Mouse (Mus musculus): ENCODE results near the gene Tmem239. TPM values are rescaled to one million over a fixed set of nuclear protein-coding genes. Genes with fewer than 3 reads are reported as not detected.

The Tmem239 gene
- polyA plus RNA-seq, 1 experiment from 2014 or later: 0.15 TPM

- ATAC-seq (ENCODE audit: insufficient number of reproducible peaks, low FRiP score, low TSS enrichment, low read depth): no peak
- no peak overlapping the region for H3K9ac ChIP-seq
- WGBS: 84% methylated on average over 11 of the region's 11 CpGs
Observed at GRCm38 (mm10) chr2:130390993-130391625, 15.2 kb upstream of the Tmem239 start.

GRCm38 (mm10) chr2:130392836-130393235, 13.4 kb upstream of the Tmem239 start:
- no peak for ATAC-seq (ENCODE audit: insufficient number of reproducible peaks, low FRiP score, low TSS enrichment, low read depth)
- Histone ChIP-seq H3K27ac (no peak overlapping the region), H3K4me2 (no peak overlapping the region), H3K9ac (no peak overlapping the region), H3K4me1 (peaks cover 21% of the 10 kb centered on the region), H3K27me3 (no peaks in the 10 kb centered on the region), H3K4me3 (no peak overlapping the region), H3K9me3 (no peaks in the 10 kb centered on the region), H3K36me3 (peaks cover 54% of the 10 kb centered on the region)
- 83% methylated on average over 3 of the region's 3 CpGs for WGBS

More at GRCm38 (mm10) chr2:130390993-130391625, 15.2 kb upstream of the Tmem239 start:
- Histone ChIP-seq H3K9me3 (no peaks in the 10 kb centered on the region), H3K36me3 (peaks cover 54% of the 10 kb centered on the region), H3K4me1 (peaks cover 3% of the 10 kb centered on the region), H3K4me2 (no peak overlapping the region), H3K27me3 (no peaks in the 10 kb centered on the region), H3K27ac (no peak overlapping the region), H3K4me3 (no peak overlapping the region)

DNA sequence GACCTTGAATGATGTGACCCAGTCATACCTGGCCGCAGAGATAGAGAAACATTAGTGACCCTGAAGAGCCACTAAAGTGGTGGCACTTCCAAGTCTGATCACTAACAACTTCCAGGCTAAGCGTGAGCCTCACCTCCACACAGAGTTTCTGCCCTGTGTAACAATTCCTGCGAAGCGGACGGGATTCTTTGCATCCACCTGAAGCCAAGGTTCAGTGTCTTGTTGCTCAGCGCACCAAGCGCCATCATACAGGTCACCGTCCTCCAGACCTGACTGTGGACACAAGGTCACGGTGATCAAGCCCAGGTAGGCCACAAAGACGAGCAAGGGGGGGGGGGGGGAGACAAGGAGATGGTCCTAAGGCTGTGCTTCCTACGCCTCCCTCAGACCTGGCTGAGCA, 10.6 kb upstream of the Tmem239 start:
- H3K27me3 ChIP-seq: no peaks in the 10 kb centered on the region
- H3K4me2 ChIP-seq: no peak overlapping the region
- H3K27ac ChIP-seq: no peak overlapping the region
- peaks cover 48% of the 10 kb centered on the region for H3K36me3 ChIP-seq
- no peaks in the 10 kb centered on the region for H3K9me3 ChIP-seq
- ATAC-seq (ENCODE audit: insufficient number of reproducible peaks, low FRiP score, low TSS enrichment, low read depth): no peak
- WGBS: 95% methylated on average over 11 of the region's 11 CpGs
- H3K4me3 ChIP-seq: no peak overlapping the region
- peaks cover 27% of the 10 kb centered on the region for H3K4me1 ChIP-seq
- H3K9ac ChIP-seq: 0 out of 2 replicates have a peak overlapping the region, but pooled peaks have one; percentile 7

- peak within 1 kb of the TSS; percentile 92 for H3K4me2 ChIP-seq
Observed at GRCm38 (mm10) chr2:130397186-130397985, 8.9 kb upstream of the Tmem239 start, which contains the start of gene Cpxm1. TSS of gene Cpxm1 (minus strand) at chr2:130397574.

DNA sequence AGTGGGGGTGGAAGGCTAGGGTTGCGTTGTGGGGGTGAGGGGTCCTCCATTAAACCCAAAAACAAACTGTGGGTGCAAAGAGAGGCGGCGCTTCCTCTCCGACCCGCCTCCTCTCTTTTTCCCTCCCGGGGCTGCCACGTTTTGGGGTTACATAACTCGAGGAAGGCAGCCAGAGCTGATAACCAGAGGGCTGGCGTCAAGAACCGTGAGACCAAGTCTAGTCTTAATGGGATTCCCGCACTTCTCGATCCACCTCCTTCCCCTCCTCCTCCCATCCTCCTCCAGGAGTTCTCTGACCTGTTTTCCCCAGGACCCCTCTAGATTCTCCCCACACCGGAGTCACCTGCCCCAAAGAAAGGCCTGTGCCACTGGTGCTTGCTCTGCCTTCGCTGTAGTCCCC, 8.2 kb upstream of the Tmem239 start:
- 11% methylated on average over 14 of the region's 14 CpGs for WGBS

More at GRCm38 (mm10) chr2:130397186-130397985, 8.9 kb upstream of the Tmem239 start, which contains the start of gene Cpxm1:
- Histone ChIP-seq H3K9ac (peak within 1 kb of the TSS; percentile 75), H3K27me3 (no peaks in the 10 kb centered on the region), H3K4me3 (peak within 1 kb of the TSS; percentile 72), H3K27ac (peak within 1 kb of the TSS; percentile 90), H3K9me3 (no peaks in the 10 kb centered on the region), H3K36me3 (peaks cover 33% of the 10 kb centered on the region), H3K4me1 (peaks cover 27% of the 10 kb centered on the region)
- ATAC-seq (ENCODE audit: insufficient number of reproducible peaks, low FRiP score, low TSS enrichment, low read depth): peak; percentile 86
- under 1% methylated on average over 43 of the region's 53 CpGs for WGBS

DNA sequence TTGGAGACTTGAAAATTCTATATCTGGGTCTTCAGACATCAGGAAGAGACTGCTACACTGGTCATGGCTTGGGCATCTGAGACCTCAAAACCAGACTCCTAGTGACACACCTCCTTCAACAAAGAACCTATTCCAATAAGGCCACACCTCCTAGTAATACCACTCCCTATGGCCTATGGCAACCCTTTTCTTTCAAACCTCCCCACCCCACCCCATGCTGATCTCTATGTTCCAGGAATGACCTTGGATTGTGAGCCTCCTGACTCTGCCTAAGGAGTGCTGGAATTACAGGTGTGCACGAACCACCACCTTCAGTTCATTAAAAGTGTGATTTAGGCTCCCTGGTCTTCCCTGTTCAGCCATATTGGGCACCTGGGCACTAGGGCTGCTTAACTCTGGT, 6.2 kb upstream of the Tmem239 start:
- 86% methylated on average over 1 of the region's 1 CpGs for WGBS
- H3K4me3 ChIP-seq: no peak overlapping the region

More for the DNA sequence above, 8.2 kb upstream of the Tmem239 start:
- peaks cover 27% of the 10 kb centered on the region for H3K4me1 ChIP-seq
- H3K4me2 ChIP-seq: peak overlapping the region; percentile 92
- H3K36me3 ChIP-seq: peaks cover 26% of the 10 kb centered on the region
- no peak for ATAC-seq (ENCODE audit: insufficient number of reproducible peaks, low FRiP score, low TSS enrichment, low read depth)
- H3K4me3 ChIP-seq: peak overlapping the region; percentile 72
- no peaks in the 10 kb centered on the region for H3K9me3 ChIP-seq
- no peaks in the 10 kb centered on the region for H3K27me3 ChIP-seq
- H3K9ac ChIP-seq: peak overlapping the region; percentile 75
- H3K27ac ChIP-seq: peak overlapping the region; percentile 90

GRCm38 (mm10) chr2:130401891-130402290, 4.4 kb upstream of the Tmem239 start:
- ATAC-seq (ENCODE audit: insufficient number of reproducible peaks, low FRiP score, low TSS enrichment, low read depth): no peak
- 80% methylated on average over 4 of the region's 4 CpGs for WGBS
- no peaks in the 10 kb centered on the region for H3K9me3 ChIP-seq
- H3K4me2 ChIP-seq: no peak overlapping the region
- peaks cover 20% of the 10 kb centered on the region for H3K4me1 ChIP-seq
- no peak overlapping the region for H3K4me3 ChIP-seq
- H3K9ac ChIP-seq: no peak overlapping the region
- no peak overlapping the region for H3K27ac ChIP-seq
- H3K27me3 ChIP-seq: no peaks in the 10 kb centered on the region
- H3K36me3 ChIP-seq: no peaks in the 10 kb centered on the region

More for the DNA sequence above, 6.2 kb upstream of the Tmem239 start:
- H3K36me3 ChIP-seq: peaks cover 7% of the 10 kb centered on the region
- H3K27ac ChIP-seq: no peak overlapping the region
- peaks cover 27% of the 10 kb centered on the region for H3K4me1 ChIP-seq
- no peaks in the 10 kb centered on the region for H3K9me3 ChIP-seq
- ATAC-seq (ENCODE audit: insufficient number of reproducible peaks, low FRiP score, low TSS enrichment, low read depth): no peak
- no peak overlapping the region for H3K9ac ChIP-seq
- no peak overlapping the region for H3K4me2 ChIP-seq
- no peaks in the 10 kb centered on the region for H3K27me3 ChIP-seq

GRCm38 (mm10) chr2:130404939-130405338, 1.3 kb upstream of the Tmem239 start, which contains the start of the genes Gm28372 and 1700020A23Rik:
TSS of gene Gm28372 (plus strand) at chr2:130405239.
TSS of gene 1700020A23Rik (plus strand) at chr2:130405259.
- 94% methylated on average over 1 of the region's 1 CpGs for WGBS
- Histone ChIP-seq H3K4me1 (peaks cover 20% of the 10 kb centered on the region), H3K4me2 (no peak within 1 kb of the TSS), H3K4me3 (no peak within 1 kb of the TSS), H3K27ac (no peak within 1 kb of the TSS), H3K9me3 (no peaks in the 10 kb centered on the region), H3K27me3 (no peaks in the 10 kb centered on the region), H3K36me3 (no peaks in the 10 kb centered on the region), H3K9ac (no peak within 1 kb of the TSS)
- no peak for ATAC-seq (ENCODE audit: insufficient number of reproducible peaks, low FRiP score, low TSS enrichment, low read depth)

DNA sequence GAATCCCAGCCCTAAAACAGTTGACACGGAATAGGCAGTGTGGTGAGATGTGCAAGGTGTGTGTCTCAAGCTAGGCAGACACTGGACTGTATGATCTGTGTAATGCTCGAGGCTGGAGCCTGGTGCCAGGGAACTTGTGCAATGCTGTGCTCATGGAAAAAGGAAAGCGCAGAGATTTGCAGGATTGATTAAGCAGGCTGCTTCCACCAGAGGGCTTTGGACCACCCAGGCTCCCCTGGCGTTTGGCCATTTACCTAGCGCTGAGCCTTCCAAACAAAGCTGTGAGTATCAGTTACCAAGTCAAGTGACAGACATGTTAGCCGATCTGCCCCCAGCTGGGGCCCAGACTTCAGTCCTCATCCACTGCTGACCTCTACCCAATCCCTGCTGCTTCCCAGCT, 1.9 kb downstream of the Tmem239 start:
- Histone ChIP-seq H3K9me3 (no peaks in the 10 kb centered on the region), H3K27ac (peak overlapping the region; percentile 67), H3K9ac (no peak overlapping the region), H3K27me3 (no peaks in the 10 kb centered on the region), H3K4me3 (no peak overlapping the region), H3K36me3 (no peaks in the 10 kb centered on the region), H3K4me2 (no peak overlapping the region), H3K4me1 (peaks cover 27% of the 10 kb centered on the region)
- ATAC-seq (ENCODE audit: insufficient number of reproducible peaks, low FRiP score, low TSS enrichment, low read depth): peak; percentile 35; the same call in 1 of the 2 replicates
- 11% methylated on average over 6 of the region's 6 CpGs for WGBS

GRCm38 (mm10) chr2:130411558-130412495, 5.5 kb downstream of the Tmem239 start:
- peak; percentile 58; the same call in 1 of the 2 replicates for ATAC-seq (ENCODE audit: insufficient number of reproducible peaks, low FRiP score, low TSS enrichment, low read depth)
- Histone ChIP-seq H3K4me1 (peaks cover 24% of the 10 kb centered on the region), H3K9me3 (no peaks in the 10 kb centered on the region), H3K27me3 (no peaks in the 10 kb centered on the region), H3K4me2 (no peak overlapping the region), H3K36me3 (no peaks in the 10 kb centered on the region), H3K9ac (no peak overlapping the region), H3K27ac (peak overlapping the region; percentile 67), H3K4me3 (no peak overlapping the region)
- WGBS: 34% methylated on average over 16 of the region's 16 CpGs

DNA sequence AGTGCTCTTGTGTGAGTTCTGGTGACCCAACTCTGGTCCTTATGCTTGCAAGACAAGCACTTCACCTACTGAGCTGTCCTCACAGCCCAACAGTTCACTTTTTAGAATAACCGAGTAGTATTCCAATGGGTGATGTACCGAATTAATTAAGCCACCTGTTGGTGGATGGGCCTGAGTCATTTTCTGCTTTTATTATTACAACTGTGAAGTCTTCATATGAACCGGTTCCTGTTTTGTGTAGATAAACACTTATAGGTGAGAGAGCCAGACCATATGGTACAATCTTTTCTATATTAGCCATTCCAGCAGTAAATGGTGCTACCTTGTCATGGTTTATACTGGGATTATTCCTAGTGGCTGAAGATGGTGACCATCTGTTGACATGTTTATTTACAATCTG, 6.5 kb downstream of the Tmem239 start:
- H3K4me1 ChIP-seq: peaks cover 21% of the 10 kb centered on the region
- peak overlapping the region; percentile 67; the same call in 1 of the 2 replicates for H3K27ac ChIP-seq
- H3K9ac ChIP-seq: no peak overlapping the region
- no peaks in the 10 kb centered on the region for H3K9me3 ChIP-seq
- no peak for ATAC-seq (ENCODE audit: insufficient number of reproducible peaks, low FRiP score, low TSS enrichment, low read depth)
- H3K4me2 ChIP-seq: no peak overlapping the region
- no peak overlapping the region for H3K4me3 ChIP-seq
- H3K27me3 ChIP-seq: no peaks in the 10 kb centered on the region
- WGBS: 81% methylated on average over 3 of the region's 3 CpGs
- H3K36me3 ChIP-seq: no peaks in the 10 kb centered on the region

Measured in limb, embryonic 15.5 days (tissue).